Mouse (Mus musculus) gastrocnemius, adult 2 months (tissue): ENCODE data around the gene Prss38. TPM values are rescaled to one million over a fixed set of nuclear protein-coding genes. Genes with fewer than 3 reads are reported as not detected.
A peak's percentile ranks its signal among the peaks of the same experiment; 100 is the strongest.

Experiments used
- DNase-seq: peaks from one replicate; pipeline ENCODE4 v3.0.0; 2022
- H3K27ac ChIP-seq: fragments of 200-600 bp; 2 replicates; pipeline ENCODE4 v1.8.1; 2022; ENCODE audit warnings: mild to moderate bottlenecking
- H3K4me3 ChIP-seq: fragments of 200-600 bp; 2 replicates; pipeline ENCODE4 v1.8.1; 2022; ENCODE audit warnings: mild to moderate bottlenecking, moderate library complexity
- CTCF ChIP-seq: fragments of 200-600 bp; IDR thresholded peaks from 2 replicates; pipeline ENCODE4 v1.8.1; 2022; ENCODE audit warnings: antibody characterized with exemption, mild to moderate bottlenecking, moderate library complexity
- intact Hi-C: fragments of 180-260 bp; cut with DNase I; formaldehyde crosslinking; loops from one replicate; pipeline ENCODE4 v1.15.1; 2025
- long read RNA-seq, 2 experiments: library from polyadenylated mRNA; stranded (forward); transcript quantifications; one replicate each; pipeline ENCODE4 v2.0.0; 2021
- total RNA-seq, 2 experiments: library from RNA; stranded (reverse); gene quantifications; 2 replicates each; pipeline ENCODE4 v1.2.3; 2021

The Prss38 gene
- total RNA-seq: not detected
- long read RNA-seq, experiment 1: 0 reads
- long read RNA-seq, experiment 2: 0 reads

DNA sequence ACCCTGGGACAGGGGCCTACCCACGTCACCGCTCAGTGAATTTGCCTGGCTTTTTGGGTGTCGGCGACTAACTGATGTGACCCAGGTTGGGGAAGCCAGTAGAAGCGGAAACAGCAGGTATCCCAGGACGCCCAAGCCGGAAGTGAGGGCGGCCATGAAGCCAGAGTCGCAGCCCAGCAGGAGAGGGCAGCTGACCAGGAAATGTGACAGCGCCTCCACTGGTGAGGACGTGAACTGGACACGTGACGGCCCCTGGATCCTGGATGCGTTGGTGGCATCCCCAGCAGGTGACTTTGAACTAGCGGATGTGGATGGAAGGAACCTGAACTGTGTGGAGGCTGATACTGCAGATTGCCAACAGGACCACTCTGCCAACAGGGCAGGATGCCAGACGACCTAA, at the start of gene Prss38:
Prss38 (minus strand) TSS at position 183 of the 400 bp plus-strand sequence.
- no peak for DNase-seq
- intact Hi-C loops: no loop called here
- no peak for TF ChIP-seq CTCF
- no peak within 1 kb of the TSS for H3K27ac ChIP-seq
- H3K4me3 ChIP-seq: no peak within 1 kb of the TSS

- DNase-seq: no peak
Observed at GRCm38 (mm10) chr11:59423010-59423588, 47.6 kb upstream of the Prss38 start.

DNA sequence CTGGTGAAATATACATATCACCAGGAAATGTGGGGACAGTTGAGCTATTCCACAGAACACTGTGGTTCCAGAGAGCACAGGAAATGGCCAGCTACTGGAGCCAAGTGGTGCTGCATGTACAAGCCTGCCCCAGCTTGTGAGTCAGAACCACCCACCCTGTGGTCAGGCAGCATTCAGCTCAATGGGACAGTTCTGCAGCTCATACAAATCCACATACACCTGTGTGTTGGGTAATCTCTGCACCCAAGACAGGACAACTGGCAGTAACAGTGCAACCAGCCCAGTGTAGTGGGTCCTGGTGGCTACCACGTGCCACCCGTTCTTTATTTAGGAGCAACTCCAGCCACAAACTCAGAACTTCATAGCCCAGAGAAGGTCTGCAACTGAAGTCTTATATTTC, 46.5 kb upstream of the Prss38 start:
- intact Hi-C loops: no loop called here

More at GRCm38 (mm10) chr11:59423010-59423588, 47.6 kb upstream of the Prss38 start:
- no peak overlapping the region for H3K4me3 ChIP-seq
- H3K27ac ChIP-seq: peak overlapping the region; percentile 13; the same call in 1 of the 2 replicates
- no peak for TF ChIP-seq CTCF
- intact Hi-C loops: no loop called here

GRCm38 (mm10) chr11:59421436-59421835, 46.0 kb upstream of the Prss38 start:
- 0 out of 2 replicates have a peak overlapping the region, but pooled peaks have one; percentile 0 for H3K27ac ChIP-seq
- intact Hi-C loops: no loop called here
- no peak overlapping the region for H3K4me3 ChIP-seq
- no peak for DNase-seq
- TF ChIP-seq CTCF: no peak

More for the DNA sequence above, 46.5 kb upstream of the Prss38 start:
- no peak for DNase-seq
- Histone ChIP-seq H3K27ac (0 out of 2 replicates have a peak overlapping the region, but pooled peaks have one; percentile 0), H3K4me3 (no peak overlapping the region)
- TF ChIP-seq CTCF: no peak

DNA sequence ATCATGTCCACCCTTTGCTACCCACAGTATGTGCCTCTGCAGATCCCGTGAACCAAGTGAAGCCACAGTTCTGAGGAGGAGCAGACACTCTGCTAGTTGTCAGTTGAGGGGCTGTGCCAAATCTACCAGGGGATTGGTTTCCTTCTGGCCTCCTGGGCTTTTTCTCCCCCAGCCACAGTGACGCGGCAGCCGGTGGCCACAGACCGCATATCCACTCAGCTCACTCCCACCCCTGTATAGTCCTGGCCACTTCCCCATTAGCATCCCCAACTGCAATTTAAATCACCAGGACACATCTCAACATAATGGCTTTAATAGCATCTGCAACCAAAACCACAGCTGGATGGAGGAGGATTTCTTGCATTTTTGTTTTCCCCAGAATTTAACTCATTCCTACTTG, 43.3 kb upstream of the Prss38 start:
- DNase-seq: no peak
- intact Hi-C loops: no loop called here
- no peak for TF ChIP-seq CTCF
- no peak overlapping the region for H3K4me3 ChIP-seq
- no peak overlapping the region for H3K27ac ChIP-seq

- H3K27ac ChIP-seq: no peak overlapping the region
- intact Hi-C loops: no loop called here
Observed at GRCm38 (mm10) chr11:59412999-59413863, 37.8 kb upstream of the Prss38 start.

GRCm38 (mm10) chr11:59412058-59412457, 36.6 kb upstream of the Prss38 start:
- Histone ChIP-seq H3K4me3 (no peak overlapping the region), H3K27ac (no peak overlapping the region)
- TF ChIP-seq CTCF: no peak
- DNase-seq: no peak
- intact Hi-C loops: no loop called here

More at GRCm38 (mm10) chr11:59412999-59413863, 37.8 kb upstream of the Prss38 start:
- TF ChIP-seq CTCF: no peak
- DNase-seq: no peak
- H3K4me3 ChIP-seq: no peak overlapping the region

GRCm38 (mm10) chr11:59410851-59411250, 35.4 kb upstream of the Prss38 start:
- intact Hi-C loops: no loop called here
- H3K4me3 ChIP-seq: no peak overlapping the region
- H3K27ac ChIP-seq: no peak overlapping the region
- DNase-seq: no peak
- no peak for TF ChIP-seq CTCF

GRCm38 (mm10) chr11:59405761-59406160, 30.3 kb upstream of the Prss38 start:
- Histone ChIP-seq H3K4me3 (no peak overlapping the region), H3K27ac (no peak overlapping the region)
- intact Hi-C loops: no loop called here
- DNase-seq: no peak
- TF ChIP-seq CTCF: no peak

GRCm38 (mm10) chr11:59400876-59401275, 25.4 kb upstream of the Prss38 start:
- Histone ChIP-seq H3K27ac (no peak overlapping the region), H3K4me3 (no peak overlapping the region)
- DNase-seq: peak; percentile 4
- no peak for TF ChIP-seq CTCF
- intact Hi-C loops: no loop called here

GRCm38 (mm10) chr11:59399830-59400229, 24.4 kb upstream of the Prss38 start:
- H3K27ac ChIP-seq: no peak overlapping the region

GRCm38 (mm10) chr11:59397536-59398371, 22.3 kb upstream of the Prss38 start:
- Histone ChIP-seq H3K27ac (no peak overlapping the region), H3K4me3 (no peak overlapping the region)
- intact Hi-C loops: no loop called here
- no peak for TF ChIP-seq CTCF
- DNase-seq: no peak

More at GRCm38 (mm10) chr11:59399830-59400229, 24.4 kb upstream of the Prss38 start:
- DNase-seq: peak; percentile 11
- TF ChIP-seq CTCF: no peak
- no peak overlapping the region for H3K4me3 ChIP-seq
- intact Hi-C loops: no loop called here

DNA sequence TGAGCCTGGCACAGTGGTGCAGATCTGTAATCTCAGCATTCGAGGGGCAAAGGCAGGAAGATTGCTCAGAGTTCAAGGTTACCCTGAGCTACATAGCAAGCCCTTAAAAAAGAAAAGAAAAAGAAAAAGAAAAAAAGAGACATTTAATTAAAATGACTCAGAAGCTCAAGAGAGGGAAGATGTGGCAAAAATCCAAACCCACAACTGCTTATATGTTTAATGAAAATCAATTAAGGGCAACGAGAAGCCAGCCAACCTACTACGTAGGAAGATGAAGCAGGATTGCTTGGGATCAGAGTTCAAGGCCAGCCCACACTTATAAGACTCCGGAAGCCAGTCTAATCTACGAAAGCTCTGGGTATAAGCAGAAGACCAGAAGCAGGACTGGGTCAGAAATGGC, 19.0 kb upstream of the Prss38 start:
- no peak for TF ChIP-seq CTCF
- Histone ChIP-seq H3K4me3 (no peak overlapping the region), H3K27ac (no peak overlapping the region)
- DNase-seq: no peak
- intact Hi-C loops: no loop called here
